Mouse (Mus musculus): ENCODE measurements at regions not wholly inside any gene's neighbourhood (a gene's known extent, or its start where the extent isn't known, plus 50 kb on each side); places are given as distances from the start of the nearest gene placed in this dataset.

DNA sequence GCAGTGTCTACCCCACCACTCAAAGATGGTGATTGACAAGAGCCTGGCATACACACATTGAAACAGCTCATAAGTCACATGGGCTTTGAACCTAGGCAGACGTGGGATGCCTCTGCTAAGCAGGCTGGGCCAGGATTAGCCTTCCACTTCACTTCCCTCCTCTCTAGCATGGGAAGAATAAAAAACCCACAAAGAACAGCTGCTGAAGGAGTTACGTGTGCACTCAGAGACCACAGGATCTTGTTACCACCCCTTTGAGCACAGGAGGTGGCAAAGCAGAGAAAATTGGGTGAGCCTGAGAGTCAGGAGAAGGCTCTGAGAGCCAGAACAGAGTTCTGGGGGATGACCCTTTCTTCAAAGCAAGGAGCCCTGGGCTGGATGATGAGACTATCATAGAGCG lies 89.6 kb upstream of the Irs2 start:
- Histone ChIP-seq H3K9ac (replicated peaks) (no peak overlapping the region), H3K36me3 (replicated peaks; ENCODE audit: control insufficient read depth, insufficient read depth, low read depth) (no peaks in the 10 kb centered on the region), H3K27ac (no peak overlapping the region), H3K4me2 (ENCODE audit: low read depth) (no peak overlapping the region), H3K9me3 (ENCODE audit: control insufficient read depth, low read length) (no peaks in the 10 kb centered on the region), H3K4me3 (ENCODE audit: insufficient read depth in 1 of 2, low read depth in 2 of 2, low read length in 2 of 2) (no peak overlapping the region), H3K27me3 (ENCODE audit: control insufficient read depth, insufficient read depth, low read length) (no peaks in the 10 kb centered on the region), H3K4me1 (replicated peaks; ENCODE audit: control insufficient read depth in 2 of 2, insufficient read depth in 2 of 2, low read length in 1 of 2) (peaks cover 0 to 4% of the 10 kb centered on the region in 2 experiments; a peak in 2 of 4 replicates)
- ATAC-seq (ENCODE audit: insufficient read depth) (no peak), DNase-seq (ENCODE audit: low read depth in 3 of 3, low spot score in 3 of 3) (no peak)
- WGBS (ENCODE audit: insufficient replicate concordance), result 44% methylated on average over 3 of the region's 3 CpGs
- TF ChIP-seq EP300 (IDR thresholded peaks at IDR 0.05; ENCODE audit: low read depth), result no peak
- no peak for TF ChIP-seq CTCF (IDR thresholded peaks at IDR 0.05; ENCODE audit: low read depth)

DNA sequence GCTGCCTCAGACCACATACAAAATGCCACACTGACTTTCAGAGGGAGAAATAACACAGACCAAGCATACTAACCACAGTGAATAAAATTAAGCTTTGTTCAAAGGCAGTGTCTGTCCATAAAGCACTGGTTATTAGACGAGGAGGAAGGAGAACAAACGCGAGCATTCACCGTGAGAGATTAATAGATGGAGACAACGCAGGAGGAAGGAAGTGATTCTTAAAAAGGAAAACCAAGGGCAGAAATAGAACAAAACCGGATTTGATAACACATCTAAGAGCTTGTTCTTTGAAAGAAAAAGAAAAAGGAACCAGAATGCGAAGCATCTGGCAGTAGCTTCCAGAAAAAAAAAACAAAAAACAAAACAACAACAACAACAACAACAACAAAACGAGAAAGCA lies 86.3 kb upstream of the Irs2 start:
- WGBS (ENCODE audit: insufficient replicate concordance), result 8% methylated on average over 8 of the region's 8 CpGs
- H3K27me3 ChIP-seq (ENCODE audit: control insufficient read depth, insufficient read depth, low read length), result no peaks in the 10 kb centered on the region
- no peak overlapping the region for H3K4me3 ChIP-seq (ENCODE audit: insufficient read depth in 1 of 2, low read depth in 2 of 2, low read length in 2 of 2)
- H3K9ac ChIP-seq (replicated peaks), result no peak overlapping the region
- no peaks in the 10 kb centered on the region for H3K9me3 ChIP-seq (ENCODE audit: control insufficient read depth, low read length)
- no peak overlapping the region for H3K4me2 ChIP-seq (ENCODE audit: low read depth)
- no peak for DNase-seq (ENCODE audit: low read depth in 3 of 3, low spot score in 3 of 3)
- TF ChIP-seq CTCF (IDR thresholded peaks at IDR 0.05; ENCODE audit: low read depth), result no peak
- TF ChIP-seq EP300 (IDR thresholded peaks at IDR 0.05; ENCODE audit: low read depth), result no peak
- no peaks in the 10 kb centered on the region for H3K36me3 ChIP-seq (replicated peaks; ENCODE audit: control insufficient read depth, insufficient read depth, low read depth)
- no peak for ATAC-seq (ENCODE audit: insufficient read depth)
- H3K4me1 ChIP-seq (replicated peaks; ENCODE audit: control insufficient read depth in 2 of 2, insufficient read depth in 2 of 2, low read length in 1 of 2), result peaks cover 14 to 24% of the 10 kb centered on the region in 2 experiments
- no peak overlapping the region for H3K27ac ChIP-seq

DNA sequence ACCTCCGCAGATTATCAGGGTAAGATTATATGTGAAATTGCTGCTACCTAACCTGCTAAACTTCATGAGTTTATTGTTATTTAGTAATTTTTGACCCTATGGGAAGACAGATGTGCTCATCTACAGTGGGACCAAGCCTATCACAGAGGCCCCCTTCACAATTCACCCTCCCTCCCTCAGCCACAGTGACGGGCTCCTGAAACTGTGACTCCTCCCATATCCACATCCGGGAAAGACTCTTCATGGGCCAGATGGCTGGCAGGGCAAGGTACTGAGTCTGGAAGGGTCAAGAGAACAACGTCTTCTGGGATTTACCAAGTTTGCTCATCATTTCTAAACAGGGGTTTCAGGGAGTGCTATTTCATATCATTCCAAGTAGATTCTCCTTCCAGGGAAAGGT lies 84.1 kb upstream of the Irs2 start:
- peaks cover 14 to 24% of the 10 kb centered on the region in 2 experiments for H3K4me1 ChIP-seq (replicated peaks; ENCODE audit: control insufficient read depth in 2 of 2, insufficient read depth in 2 of 2, low read length in 1 of 2)
- no peaks in the 10 kb centered on the region for H3K27me3 ChIP-seq (ENCODE audit: control insufficient read depth, insufficient read depth, low read length)
- H3K9ac ChIP-seq (replicated peaks), result no peak overlapping the region
- H3K4me3 ChIP-seq (ENCODE audit: insufficient read depth in 1 of 2, low read depth in 2 of 2, low read length in 2 of 2), result no peak overlapping the region
- no peak for DNase-seq (ENCODE audit: low read depth in 3 of 3, low spot score in 3 of 3)
- ATAC-seq (ENCODE audit: insufficient read depth), result peak; percentile 64
- H3K9me3 ChIP-seq (ENCODE audit: control insufficient read depth, low read length), result no peaks in the 10 kb centered on the region
- H3K27ac ChIP-seq, result no peak overlapping the region
- no peaks in the 10 kb centered on the region for H3K36me3 ChIP-seq (replicated peaks; ENCODE audit: control insufficient read depth, insufficient read depth, low read depth)
- TF ChIP-seq EP300 (IDR thresholded peaks at IDR 0.05; ENCODE audit: low read depth), result no peak
- TF ChIP-seq CTCF (IDR thresholded peaks at IDR 0.05; ENCODE audit: low read depth), result no peak
- H3K4me2 ChIP-seq (ENCODE audit: low read depth), result no peak overlapping the region
- WGBS (ENCODE audit: insufficient replicate concordance), result 8% methylated on average over 4 of the region's 4 CpGs

DNA sequence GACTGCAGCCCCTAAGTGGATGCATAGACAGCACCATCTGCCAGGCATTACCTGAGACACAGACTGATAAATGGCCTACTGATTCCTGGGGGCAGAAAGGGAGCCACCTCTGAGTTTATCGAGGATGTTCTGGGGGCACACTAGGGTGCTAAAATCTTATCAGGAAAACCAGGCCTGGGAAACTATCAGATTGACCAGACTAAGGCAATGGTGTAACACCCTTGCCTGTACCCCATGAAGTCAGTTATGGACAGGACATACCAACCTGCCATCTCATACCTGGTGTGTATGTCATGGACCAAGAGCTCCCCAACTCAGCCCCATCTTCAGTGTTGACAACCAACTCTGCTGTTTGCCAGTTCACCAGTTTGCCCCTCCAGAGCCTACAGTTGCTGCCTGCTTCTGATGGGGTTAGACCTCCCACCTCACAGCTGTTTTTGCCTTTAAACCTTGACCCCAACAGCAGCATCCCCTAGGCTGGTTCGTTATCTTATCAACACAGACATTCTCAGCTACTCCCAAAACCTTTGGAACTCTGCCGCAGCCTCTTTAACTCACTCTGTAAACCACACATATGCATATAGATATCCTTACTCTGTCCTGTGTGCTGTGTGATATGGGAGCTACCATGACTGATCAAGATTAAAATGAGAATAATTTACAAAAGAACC lies 83.6 kb upstream of the Irs2 start:
- Histone ChIP-seq H3K27me3 (ENCODE audit: control insufficient read depth, insufficient read depth, low read length) (no peaks in the 10 kb centered on the region), H3K9me3 (ENCODE audit: control insufficient read depth, low read length) (no peaks in the 10 kb centered on the region), H3K27ac (no peak overlapping the region), H3K4me1 (replicated peaks; ENCODE audit: control insufficient read depth in 2 of 2, insufficient read depth in 2 of 2, low read length in 1 of 2) (peaks cover 14 to 24% of the 10 kb centered on the region in 2 experiments), H3K36me3 (replicated peaks; ENCODE audit: control insufficient read depth, insufficient read depth, low read depth) (no peaks in the 10 kb centered on the region), H3K9ac (replicated peaks) (no peak overlapping the region), H3K4me2 (ENCODE audit: low read depth) (peak overlapping the region; percentile 34), H3K4me3 (ENCODE audit: insufficient read depth in 1 of 2, low read depth in 2 of 2, low read length in 2 of 2) (no peak overlapping the region)
- peak; percentile 91 for ATAC-seq (ENCODE audit: insufficient read depth)
- no peak for TF ChIP-seq CTCF (IDR thresholded peaks at IDR 0.05; ENCODE audit: low read depth)
- TF ChIP-seq EP300 (IDR thresholded peaks at IDR 0.05; ENCODE audit: low read depth), result peak; percentile 69
- DNase-seq (ENCODE audit: low read depth in 3 of 3, low spot score in 3 of 3), result peak in 1 of 3 experiments; percentile 26
- 3% methylated on average over 3 of the region's 3 CpGs for WGBS (ENCODE audit: insufficient replicate concordance)

DNA sequence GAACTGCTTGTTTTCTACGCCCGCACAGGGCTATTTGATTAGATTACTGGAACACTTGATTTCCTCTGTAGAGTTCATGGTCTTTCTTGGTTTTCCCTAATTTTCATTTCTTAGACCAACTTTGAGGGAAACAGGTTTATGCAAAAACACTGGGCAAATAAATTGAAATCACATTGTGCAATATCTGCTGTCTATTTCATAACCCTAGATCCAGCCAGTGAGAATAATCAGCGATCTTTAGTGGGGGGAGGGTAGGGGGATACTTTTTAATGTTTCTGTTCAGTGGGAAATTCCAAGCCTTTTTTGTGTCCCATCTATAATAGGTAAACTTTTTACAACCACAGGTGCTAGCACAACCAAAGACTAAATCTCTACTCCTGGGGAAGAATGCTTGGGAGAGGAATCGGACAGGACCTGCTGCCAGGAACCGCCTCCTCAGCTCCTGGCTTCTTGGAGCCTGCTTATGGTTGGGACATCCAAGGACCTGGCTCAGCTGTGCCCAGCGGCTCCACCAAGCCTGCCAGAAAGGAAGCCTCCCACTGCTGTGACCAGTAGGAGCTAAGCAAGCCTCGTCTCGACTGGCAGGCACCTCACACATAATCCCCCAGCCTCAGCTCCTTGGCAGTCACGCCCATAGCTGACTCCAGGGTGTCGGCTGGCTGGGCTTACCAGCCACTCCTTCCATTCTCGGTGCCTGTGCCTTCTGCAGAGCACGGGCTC lies 80.8 kb upstream of the Irs2 start:
- DNase-seq (ENCODE audit: low read depth in 3 of 3, low spot score in 3 of 3) (no peak), ATAC-seq (ENCODE audit: insufficient read depth) (no peak)
- no peak overlapping the region for H3K4me3 ChIP-seq (ENCODE audit: insufficient read depth in 1 of 2, low read depth in 2 of 2, low read length in 2 of 2)
- WGBS (ENCODE audit: insufficient replicate concordance), result 38% methylated on average over 12 of the region's 12 CpGs
- H3K27me3 ChIP-seq (ENCODE audit: control insufficient read depth, insufficient read depth, low read length), result no peaks in the 10 kb centered on the region
- H3K4me2 ChIP-seq (ENCODE audit: low read depth), result no peak overlapping the region
- no peaks in the 10 kb centered on the region for H3K9me3 ChIP-seq (ENCODE audit: control insufficient read depth, low read length)
- no peak overlapping the region for H3K27ac ChIP-seq
- H3K9ac ChIP-seq (replicated peaks), result no peak overlapping the region
- peaks cover 17 to 45% of the 10 kb centered on the region in 2 experiments for H3K4me1 ChIP-seq (replicated peaks; ENCODE audit: control insufficient read depth in 2 of 2, insufficient read depth in 2 of 2, low read length in 1 of 2)
- no peaks in the 10 kb centered on the region for H3K36me3 ChIP-seq (replicated peaks; ENCODE audit: control insufficient read depth, insufficient read depth, low read depth)
- TF ChIP-seq CTCF (IDR thresholded peaks at IDR 0.05; ENCODE audit: low read depth), result no peak
- no peak for TF ChIP-seq EP300 (IDR thresholded peaks at IDR 0.05; ENCODE audit: low read depth)
